Mouse (Mus musculus) thymus, adult 2 months (tissue): ENCODE measurements around the gene Gm3893.
"Not testable (repeated sequence)": the region's sequence is repeated elsewhere in the genome, so short reads cannot be mapped to it uniquely, and the experiment has no call there.

Experiments
- CTCF ChIP-seq: fragments of 200-500 bp; IDR thresholded peaks from 2 replicates; pipeline ENCODE4 v1.5.1; 2012; ENCODE audit warnings: mild to moderate bottlenecking, control low read depth, low read length, moderate library complexity, borderline replicate concordance; ENCODE audit not compliant: control insufficient read depth, poor library complexity, insufficient read depth; ENCODE audit errors: extremely low read depth
- POLR2A ChIP-seq: fragments of 200-500 bp; IDR thresholded peaks from 2 replicates; pipeline ENCODE4 v1.6.1; 2012; ENCODE audit warnings: mild to moderate bottlenecking, low read length, control low read depth, moderate library complexity; ENCODE audit not compliant: control insufficient read depth, poor library complexity, insufficient read depth; ENCODE audit errors: extremely low read depth

GRCm38 (mm10) chr4:42114517-42114916 is 23.5 kb downstream of the Gm3893 start, which contains the start of gene Gm13304:
- TF ChIP-seq CTCF, POLR2A: not testable (repeated sequence)
